Mouse (Mus musculus): ENCODE results near the gene Phf1. TPM values are rescaled to one million over a fixed set of nuclear protein-coding genes. Genes with fewer than 3 reads are reported as not detected.
"Not testable (repeated sequence)": the region's sequence is repeated elsewhere in the genome, so short reads cannot be mapped to it uniquely, and the experiment has no call there.

Phf1 gene
- polyA plus RNA-seq, 1 experiment, result 13.1 TPM

DNA sequence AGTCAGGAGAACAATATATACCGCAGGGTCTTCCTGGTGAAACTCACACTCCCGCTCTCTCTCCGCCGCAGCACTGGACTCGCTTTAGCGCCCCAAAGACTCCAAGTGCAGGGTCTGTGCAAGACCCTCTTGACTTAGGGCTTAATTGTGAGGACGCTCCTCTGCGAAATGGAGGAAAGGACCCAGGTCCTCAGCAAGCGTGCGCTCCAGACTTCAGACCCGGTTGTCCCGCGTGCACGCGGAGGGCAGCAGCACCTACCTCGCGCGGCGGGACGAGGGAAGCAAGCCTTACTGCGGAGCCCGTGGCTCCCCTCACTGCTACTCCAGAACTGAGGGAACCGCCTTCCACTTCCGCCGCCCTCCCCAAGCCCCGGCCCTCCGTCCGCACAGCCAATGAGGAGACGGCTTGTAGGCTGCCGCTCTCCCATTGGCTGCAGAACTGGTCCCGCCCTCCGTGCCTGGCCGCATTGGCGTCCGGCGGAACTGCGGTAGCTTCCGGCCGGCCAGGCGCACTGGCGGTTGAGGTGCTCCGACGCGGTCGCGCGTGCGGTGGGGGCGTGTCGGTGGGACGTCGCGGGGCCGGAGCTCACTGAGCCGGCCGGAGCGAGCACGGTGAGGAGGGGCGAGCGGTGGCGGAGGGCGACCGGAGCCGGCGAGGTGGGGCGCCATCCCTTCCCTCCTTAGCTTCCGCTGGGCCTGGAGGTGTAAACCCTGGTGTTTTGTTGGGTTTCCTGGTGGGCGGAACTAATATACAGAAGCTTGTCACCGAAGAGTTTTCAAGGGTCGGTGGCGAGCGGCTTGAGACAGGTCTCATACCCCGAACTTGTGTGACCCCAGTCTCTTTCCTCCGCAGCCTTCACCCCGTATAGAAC lies 40.1 kb downstream of the Phf1 start, which contains the start of gene Zbtb9:
TSS of gene Zbtb9 (plus strand) at position 465 of the 872 bp plus-strand sequence.
- Histone ChIP-seq H3K4me3 (ENCODE audit: insufficient read depth, low read depth, low read length) (peak within 1 kb of the TSS; percentile 88), H3K27ac (replicated peaks; ENCODE audit: low read depth, low read length) (peak within 1 kb of the TSS; percentile 57), H3K4me1 (ENCODE audit: control insufficient read depth, insufficient read depth, insufficient read length, low read length) (peaks cover 7% of the 10 kb centered on the region)

DNA sequence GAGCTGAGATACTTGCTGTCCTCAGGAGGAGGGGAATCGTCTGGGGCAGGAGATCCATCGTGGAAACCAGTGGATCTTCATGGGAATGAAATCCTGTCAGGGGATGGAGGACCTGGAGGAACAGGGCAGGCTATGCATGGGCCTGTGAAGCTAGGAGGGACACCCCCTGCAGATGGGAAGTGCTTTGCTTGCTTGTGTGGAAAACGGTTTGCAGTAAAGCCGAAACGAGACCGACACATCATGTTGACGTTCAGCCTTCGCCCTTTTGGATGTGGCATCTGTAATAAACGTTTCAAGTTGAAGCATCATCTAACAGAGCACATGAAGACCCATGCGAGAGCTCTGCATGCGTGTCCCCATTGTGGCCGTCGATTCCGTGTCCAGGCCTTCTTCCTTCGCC lies 41.7 kb downstream of the Phf1 start:
- Histone ChIP-seq H3K27ac (replicated peaks; ENCODE audit: low read depth, low read length) (no peak overlapping the region), H3K4me1 (ENCODE audit: control insufficient read depth, insufficient read depth, insufficient read length, low read length) (peaks cover 7% of the 10 kb centered on the region), H3K4me3 (ENCODE audit: insufficient read depth, low read depth, low read length) (no peak overlapping the region)

DNA sequence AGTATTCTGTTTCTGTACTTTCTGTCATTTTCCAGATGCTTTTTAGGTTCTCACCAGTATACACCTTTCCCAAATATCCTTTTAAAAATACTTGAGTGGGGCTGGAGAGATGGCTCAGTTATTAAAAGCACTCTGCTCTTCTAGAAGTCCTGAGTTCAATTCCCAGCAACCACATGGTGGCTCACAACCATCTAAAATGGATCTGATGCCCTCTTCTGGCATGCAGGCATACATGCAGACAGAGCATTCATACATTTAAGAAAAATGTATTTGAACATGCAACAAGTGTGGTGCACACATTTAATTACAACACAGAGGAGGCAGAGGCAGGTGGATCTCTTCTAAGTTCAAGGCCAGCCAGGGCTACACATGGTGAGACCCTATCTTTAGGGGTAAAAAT lies 42.6 kb downstream of the Phf1 start:
- Histone ChIP-seq H3K4me1 (ENCODE audit: control insufficient read depth, insufficient read depth, insufficient read length, low read length) (peaks cover 7% of the 10 kb centered on the region), H3K4me3 (ENCODE audit: insufficient read depth, low read depth, low read length) (no peak overlapping the region), H3K27ac (replicated peaks; ENCODE audit: low read depth, low read length) (no peak overlapping the region)

DNA sequence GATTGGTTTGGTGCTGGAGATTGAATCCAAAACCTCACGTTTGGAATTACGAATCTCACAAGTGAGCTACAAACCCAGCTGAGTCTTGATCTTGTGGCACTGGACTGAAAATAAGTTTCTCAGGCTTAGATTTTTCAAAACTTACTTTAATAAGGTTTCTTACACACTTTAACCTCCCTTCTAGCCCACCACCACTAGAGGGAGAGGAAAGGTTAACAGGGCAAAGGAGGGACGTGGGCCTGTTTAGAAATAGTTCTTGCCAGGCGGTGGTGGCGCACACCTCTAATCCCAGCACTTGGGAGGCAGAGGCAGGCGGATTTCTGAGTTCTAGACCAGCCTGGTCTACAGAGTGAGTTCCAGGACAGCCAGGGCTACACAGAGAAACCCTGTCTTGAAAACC lies 44.5 kb downstream of the Phf1 start:
- not testable (repeated sequence) for H3K27ac ChIP-seq (replicated peaks; ENCODE audit: low read depth, low read length); H3K4me3 ChIP-seq (ENCODE audit: insufficient read depth, low read depth, low read length); H3K4me1 ChIP-seq (ENCODE audit: control insufficient read depth, insufficient read depth, insufficient read length, low read length)

DNA sequence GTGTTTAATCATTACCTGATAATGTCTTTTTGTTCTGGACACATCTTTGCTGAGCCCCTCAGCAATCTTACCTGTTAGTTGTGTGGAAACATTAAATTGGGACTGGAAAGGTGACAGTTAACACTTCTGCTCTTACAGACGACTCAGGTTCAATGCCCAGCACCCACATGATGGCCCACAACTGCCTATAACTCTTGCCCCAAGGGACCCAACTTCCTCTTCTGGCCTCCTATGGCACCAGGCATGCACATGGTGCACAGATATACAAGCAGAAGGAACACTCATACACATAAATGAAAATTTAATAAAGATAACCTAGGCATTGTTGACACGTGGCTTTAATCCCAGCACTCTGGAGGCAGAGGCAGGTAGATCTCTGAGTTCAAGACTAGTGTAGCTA lies 46.6 kb downstream of the Phf1 start:
- Histone ChIP-seq H3K27ac (replicated peaks; ENCODE audit: low read depth, low read length) (no peak overlapping the region), H3K4me1 (ENCODE audit: control insufficient read depth, insufficient read depth, insufficient read length, low read length) (no peaks in the 10 kb centered on the region), H3K4me3 (ENCODE audit: insufficient read depth, low read depth, low read length) (no peak overlapping the region)

DNA sequence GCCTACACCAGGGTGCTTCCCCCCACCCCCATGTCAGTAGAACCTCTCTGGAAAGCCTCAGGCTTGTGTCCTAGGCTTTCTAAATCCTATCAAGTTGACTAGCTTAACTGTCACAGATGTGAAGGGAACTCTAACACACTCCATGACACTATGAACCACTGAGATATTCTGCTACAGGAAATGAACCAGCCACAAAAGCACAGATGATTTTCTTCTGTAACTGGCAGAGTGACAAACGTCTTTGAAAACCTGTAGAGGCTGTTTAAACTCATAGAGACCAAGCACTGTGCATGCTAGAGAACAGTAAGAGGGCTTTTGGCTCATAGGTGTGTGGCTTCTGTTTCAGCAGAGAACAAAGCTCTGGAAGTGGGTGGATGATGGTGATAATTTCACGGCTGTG lies 48.2 kb downstream of the Phf1 start:
- no peaks in the 10 kb centered on the region for H3K4me1 ChIP-seq (ENCODE audit: control insufficient read depth, insufficient read depth, insufficient read length, low read length)
- H3K4me3 ChIP-seq (ENCODE audit: insufficient read depth, low read depth, low read length), result no peak overlapping the region
- no peak overlapping the region for H3K27ac ChIP-seq (replicated peaks; ENCODE audit: low read depth, low read length)

DNA sequence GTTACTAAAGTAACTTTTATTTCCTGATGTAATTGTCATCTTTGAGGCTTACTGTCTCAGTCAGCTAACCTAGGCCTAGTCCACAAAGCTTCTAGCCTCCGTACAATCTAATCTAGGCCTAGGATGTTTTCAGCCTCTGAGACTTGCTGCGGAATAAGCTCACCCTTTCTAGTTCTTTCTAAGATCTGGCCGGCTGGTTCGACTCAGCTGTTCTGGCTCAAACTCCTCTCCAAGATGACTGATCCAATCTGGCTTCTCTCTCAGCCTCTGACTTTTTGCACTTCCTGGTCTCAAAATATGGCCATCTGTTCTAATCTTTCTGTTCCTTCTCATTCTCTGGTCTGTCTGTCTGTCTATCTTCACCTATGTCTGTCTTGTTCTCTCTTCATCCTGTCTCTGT lies 50.5 kb downstream of the Phf1 start:
- no peak overlapping the region for H3K4me3 ChIP-seq (ENCODE audit: insufficient read depth, low read depth, low read length)
- H3K27ac ChIP-seq (replicated peaks; ENCODE audit: low read depth, low read length), result no peak overlapping the region
- no peaks in the 10 kb centered on the region for H3K4me1 ChIP-seq (ENCODE audit: control insufficient read depth, insufficient read depth, insufficient read length, low read length)

DNA sequence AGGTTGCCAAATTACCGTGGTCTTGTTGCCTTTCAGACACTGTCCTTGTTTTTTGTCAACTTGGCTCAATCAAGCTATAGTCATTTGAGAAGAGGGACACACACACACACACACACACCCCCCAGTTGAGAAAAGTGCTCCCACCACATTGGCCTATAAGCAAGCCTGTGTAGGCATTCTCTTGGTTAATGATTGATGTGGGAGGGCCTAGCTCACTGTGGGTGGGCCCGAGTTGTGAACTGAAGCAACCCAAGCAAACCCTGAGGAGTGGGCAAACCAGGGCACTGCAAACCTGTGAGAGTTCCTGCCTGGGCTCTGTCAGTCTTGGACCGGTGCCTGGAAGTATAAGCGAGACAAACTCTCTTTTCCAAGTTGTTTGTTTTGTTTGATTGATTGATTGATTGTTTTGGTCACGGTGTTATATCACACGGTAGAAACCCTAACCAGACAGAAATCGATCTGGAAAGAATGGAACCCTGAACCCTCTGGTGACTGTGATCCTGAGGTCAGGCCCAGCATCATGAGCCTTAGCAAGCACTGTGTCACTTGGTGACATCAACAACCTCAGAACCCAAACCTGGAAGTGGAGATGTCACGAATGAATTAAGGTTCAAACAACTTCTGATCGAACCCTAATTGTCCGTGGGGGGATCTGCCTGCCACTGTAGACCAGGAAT lies 52.8 kb downstream of the Phf1 start:
- Histone ChIP-seq H3K27ac (replicated peaks; ENCODE audit: low read depth, low read length) (no peak overlapping the region), H3K4me1 (ENCODE audit: control insufficient read depth, insufficient read depth, insufficient read length, low read length) (no peaks in the 10 kb centered on the region), H3K4me3 (ENCODE audit: insufficient read depth, low read depth, low read length) (no peak overlapping the region)

Other genes starting within 250 kb of the Phf1 start
- gene Crebrf, start 217.4 kb upstream of the Phf1 start, polyA plus RNA-seq (2012; ENCODE audit: insufficient read depth, insufficient read length, missing spikeins), result 16.0 and 26.6 TPM in 2 replicates
- gene Bnip1, start 152.0 kb upstream of the Phf1 start, polyA plus RNA-seq (2012; ENCODE audit: insufficient read depth, insufficient read length, missing spikeins), result 18.3 and 26.8 TPM in 2 replicates
- gene Nkx2-5, start 88.0 kb upstream of the Phf1 start, polyA plus RNA-seq (2012; ENCODE audit: insufficient read depth, insufficient read length, missing spikeins), result not detected in 2 replicates
- gene Kifc5b, start 16.0 kb upstream of the Phf1 start, polyA plus RNA-seq (2012; ENCODE audit: insufficient read depth, insufficient read length, missing spikeins), result not detected in 2 replicates
- gene Cuta, start 6.5 kb downstream of the Phf1 start, polyA plus RNA-seq (2012; ENCODE audit: insufficient read depth, insufficient read length, missing spikeins), result 142 and 151 TPM in 2 replicates
- gene Syngap1, start 8.2 kb downstream of the Phf1 start, polyA plus RNA-seq (2012; ENCODE audit: insufficient read depth, insufficient read length, missing spikeins), result 1.1 and 1.6 TPM in 2 replicates
- gene Zbtb9, start 40.1 kb downstream of the Phf1 start, polyA plus RNA-seq (2012; ENCODE audit: insufficient read depth, insufficient read length, missing spikeins), result 2.4 and 3.0 TPM in 2 replicates
- 29.3 and 35.0 TPM in 2 replicates for gene Bak1, start 96.0 kb downstream of the Phf1 start, polyA plus RNA-seq (2012; ENCODE audit: insufficient read depth, insufficient read length, missing spikeins)
- 1.2 and 1.3 TPM in 2 replicates for gene Itpr3, start 124.3 kb downstream of the Phf1 start, polyA plus RNA-seq (2012; ENCODE audit: insufficient read depth, insufficient read length, missing spikeins)
- 311 and 350 TPM in 2 replicates for gene Uqcc2, start 200.9 kb downstream of the Phf1 start, polyA plus RNA-seq (2012; ENCODE audit: insufficient read depth, insufficient read length, missing spikeins)
- gene Ip6k3, start 234.7 kb downstream of the Phf1 start, polyA plus RNA-seq (2012; ENCODE audit: insufficient read depth, insufficient read length, missing spikeins), result 0.44 TPM in 1 of 2 replicates, not detected in the other